Mouse (Mus musculus): ENCODE data around the gene Gm20695.
A peak's percentile ranks its signal among the peaks of the same experiment; 100 is the strongest.

Gm20695 gene

GRCm38 (mm10) chr16:3895173-3895792 lies 10.8 kb downstream of the Gm20695 start:
- DNase-seq (ENCODE audit: low read depth, low spot score), result no peak

GRCm38 (mm10) chr16:3896046-3896445 lies 11.6 kb downstream of the Gm20695 start:
- no peak for DNase-seq (ENCODE audit: low read depth, low spot score)

- no peak for DNase-seq (ENCODE audit: low read depth, low spot score)
Measured at GRCm38 (mm10) chr16:3896553-3896952, 12.1 kb downstream of the Gm20695 start.

GRCm38 (mm10) chr16:3907471-3907870 lies 23.0 kb downstream of the Gm20695 start:
- no peak for DNase-seq (ENCODE audit: low read depth, low spot score)

- peak; percentile 85 for DNase-seq (ENCODE audit: low read depth, low spot score)
Measured at GRCm38 (mm10) chr16:3908537-3909111, 24.2 kb downstream of the Gm20695 start, which contains the start of the genes 1700037C18Rik and Cluap1. Gene 1700037C18Rik, minus strand, starts transcription at chr16:3908689. Gene Cluap1, plus strand, starts transcription at chr16:3908801.

- no peak for DNase-seq (ENCODE audit: low read depth, low spot score)
Measured at GRCm38 (mm10) chr16:3909118-3909517, 24.7 kb downstream of the Gm20695 start.

- DNase-seq (ENCODE audit: low read depth, low spot score), result no peak
Measured at GRCm38 (mm10) chr16:3920756-3921155, 36.3 kb downstream of the Gm20695 start.

GRCm38 (mm10) chr16:3923515-3923914 lies 39.1 kb downstream of the Gm20695 start:
- DNase-seq (ENCODE audit: low read depth, low spot score), result no peak

- DNase-seq (ENCODE audit: low read depth, low spot score), result no peak
Measured at GRCm38 (mm10) chr16:3923966-3924365, 39.5 kb downstream of the Gm20695 start.

- DNase-seq (ENCODE audit: low read depth, low spot score), result no peak
Measured at GRCm38 (mm10) chr16:3928582-3928981, 44.1 kb downstream of the Gm20695 start.

- DNase-seq (ENCODE audit: low read depth, low spot score), result no peak
Measured at GRCm38 (mm10) chr16:3929151-3929550, 44.7 kb downstream of the Gm20695 start.

- DNase-seq (ENCODE audit: low read depth, low spot score), result no peak
Measured at GRCm38 (mm10) chr16:3933536-3933935, 49.1 kb downstream of the Gm20695 start.

- DNase-seq (ENCODE audit: low read depth, low spot score), result no peak
Measured at GRCm38 (mm10) chr16:3934091-3934490, 49.6 kb downstream of the Gm20695 start.

GRCm38 (mm10) chr16:3934701-3935100 lies 50.3 kb downstream of the Gm20695 start:
- no peak for DNase-seq (ENCODE audit: low read depth, low spot score)

- no peak for DNase-seq (ENCODE audit: low read depth, low spot score)
Measured at GRCm38 (mm10) chr16:3951141-3951540, 66.7 kb downstream of the Gm20695 start.

GRCm38 (mm10) chr16:3956369-3956768 lies 71.9 kb downstream of the Gm20695 start:
- no peak for DNase-seq (ENCODE audit: low read depth, low spot score)

GRCm38 (mm10) chr16:3959261-3959660 lies 74.8 kb downstream of the Gm20695 start:
- no peak for DNase-seq (ENCODE audit: low read depth, low spot score)

- DNase-seq (ENCODE audit: low read depth, low spot score), result no peak
Measured at GRCm38 (mm10) chr16:3964990-3965389, 80.5 kb downstream of the Gm20695 start.

- no peak for DNase-seq (ENCODE audit: low read depth, low spot score)
Measured at GRCm38 (mm10) chr16:3965534-3965933, 81.1 kb downstream of the Gm20695 start.
